Mouse (Mus musculus) forebrain, postnatal 0 days (tissue): ENCODE results near the gene Srrm4. TPM values are rescaled to one million over a fixed set of nuclear protein-coding genes. Genes with fewer than 3 reads are reported as not detected.
A peak's percentile ranks its signal among the peaks of the same experiment; 100 is the strongest.

Experiments
- ATAC-seq: fragments of 200-750 bp; cut with Nextera tagmentation; 2 replicates; pipeline ENCODE4 v1.8.0; 2017; ENCODE audit warnings: mild to moderate bottlenecking, moderate library complexity
- DNase-seq: peaks from one replicate; pipeline ENCODE4 v3.0.0-alpha.2; 2015
- H3K27ac ChIP-seq: fragments of 300-500 bp; sonication (generic); 2 replicates; pipeline ENCODE4 v1.5.1; 2014; ENCODE audit warnings: low read depth, mild to moderate bottlenecking, antibody characterized with exemption, low read length, moderate library complexity, mixed read lengths
- H3K27me3 ChIP-seq: fragments of 300-500 bp; sonication (generic); 2 replicates; pipeline ENCODE4 v1.6.1; 2014; ENCODE audit warnings: mild to moderate bottlenecking, low read length, mixed read lengths; ENCODE audit not compliant: insufficient read depth
- H3K36me3 ChIP-seq: fragments of 300-500 bp; sonication (generic); 2 replicates; pipeline ENCODE4 v1.6.1; 2014; ENCODE audit warnings: mild to moderate bottlenecking, moderate library complexity; ENCODE audit not compliant: insufficient read depth
- H3K4me1 ChIP-seq: fragments of 300-500 bp; sonication (generic); 2 replicates; pipeline ENCODE4 v1.6.1; 2014; ENCODE audit warnings: antibody characterized with exemption; ENCODE audit not compliant: insufficient read depth
- H3K4me2 ChIP-seq: fragments of 300-500 bp; sonication (generic); 2 replicates; pipeline ENCODE4 v1.6.1; 2014; ENCODE audit warnings: low read depth, mild to moderate bottlenecking, moderate library complexity
- H3K4me3 ChIP-seq: fragments of 300-500 bp; sonication (generic); 2 replicates; pipeline ENCODE4 v1.5.1; 2014; ENCODE audit warnings: low read depth, low read length, mixed read lengths
- H3K9ac ChIP-seq: fragments of 300-500 bp; sonication (generic); 2 replicates; pipeline ENCODE4 v1.6.1; 2014; ENCODE audit warnings: mild to moderate bottlenecking
- H3K9me3 ChIP-seq: fragments of 300-500 bp; sonication (generic); 2 replicates; pipeline ENCODE4 v1.6.1; 2016; ENCODE audit warnings: low read length
- CTCF ChIP-seq: sonication (generic); IDR thresholded peaks from 2 replicates; pipeline ENCODE4 v1.5.1; 2016; ENCODE audit warnings: antibody characterized with exemption, control low read depth, low read depth
- WGBS: fragments of 180-500 bp; shearing (Covaris S2); extraction: QIAGEN DNeasy Blood & Tissue Kit; methylation state at CpG from one replicate; pipeline ENCODE4 v1.1.7; 2014; 5-methylcytosine and 5-hydroxymethylcytosine counted together
- polyA plus RNA-seq: library from polyadenylated mRNA; unstranded; fragments of >200 nt; fragmentation: Nextera tagmentation; extraction: Ambion mirVana; gene quantifications from 2 replicates; pipeline ENCODE4 v1.2.1, GENCODE M21; 2015
- total RNA-seq: library from RNA; depleted of rRNA; stranded (reverse); fragments of >200 nt; gene quantifications from 2 replicates; pipeline ENCODE4 v1.2.3, GENCODE M21; 2014

The Srrm4 gene
- total and polyA plus RNA-seq, 2 experiments from 2014 or later: 12.7 to 16.4 TPM

DNA sequence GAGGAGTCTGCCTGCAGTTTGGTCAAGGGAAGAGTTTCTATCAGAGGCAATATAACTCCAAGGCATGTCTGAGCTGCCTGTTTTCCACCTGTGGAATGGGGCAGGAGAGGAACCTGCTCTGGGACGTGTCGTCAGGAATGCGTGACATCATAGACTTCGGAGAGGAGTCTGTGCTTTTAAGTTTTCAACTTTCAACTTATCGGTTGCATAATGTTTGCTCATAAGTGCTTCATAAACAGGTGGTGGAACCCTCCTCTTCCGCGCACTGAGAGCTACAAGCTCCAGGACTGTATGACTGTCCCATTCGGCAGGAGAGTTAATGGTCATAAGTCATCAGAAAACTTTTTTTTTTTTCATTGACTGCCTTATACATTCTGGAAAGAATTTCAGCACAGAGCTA lies 167.9 kb downstream of the Srrm4 start:
- no peak for TF ChIP-seq CTCF
- H3K9me3 ChIP-seq: no peaks in the 10 kb centered on the region
- no peak overlapping the region for H3K4me3 ChIP-seq
- no peak overlapping the region for H3K9ac ChIP-seq
- H3K27me3 ChIP-seq: no peaks in the 10 kb centered on the region
- no peak for DNase-seq
- no peaks in the 10 kb centered on the region for H3K4me1 ChIP-seq
- H3K27ac ChIP-seq: no peak overlapping the region
- WGBS: 88% methylated on average over 8 of the region's 8 CpGs
- no peak overlapping the region for H3K4me2 ChIP-seq
- no peak for ATAC-seq
- H3K36me3 ChIP-seq: no peaks in the 10 kb centered on the region

GRCm38 (mm10) chr5:116422699-116423201 lies 168.9 kb downstream of the Srrm4 start, which contains the start of gene Hspb8:
Gene Hspb8 (minus strand): TSS chr5:116422864.
- Histone ChIP-seq H3K27ac (0 out of 2 replicates have a peak within 1 kb of the TSS, but pooled peaks have one; percentile 21), H3K27me3 (no peaks in the 10 kb centered on the region), H3K4me3 (peak within 1 kb of the TSS; percentile 12), H3K36me3 (no peaks in the 10 kb centered on the region), H3K4me2 (peak within 1 kb of the TSS; percentile 41), H3K9me3 (no peaks in the 10 kb centered on the region), H3K9ac (0 out of 2 replicates have a peak within 1 kb of the TSS, but pooled peaks have one; percentile 6), H3K4me1 (no peaks in the 10 kb centered on the region)
- 2% methylated on average over 20 of the region's 20 CpGs for WGBS
- ATAC-seq (peak; percentile 51), DNase-seq (peak; percentile 59)
- no peak for TF ChIP-seq CTCF

DNA sequence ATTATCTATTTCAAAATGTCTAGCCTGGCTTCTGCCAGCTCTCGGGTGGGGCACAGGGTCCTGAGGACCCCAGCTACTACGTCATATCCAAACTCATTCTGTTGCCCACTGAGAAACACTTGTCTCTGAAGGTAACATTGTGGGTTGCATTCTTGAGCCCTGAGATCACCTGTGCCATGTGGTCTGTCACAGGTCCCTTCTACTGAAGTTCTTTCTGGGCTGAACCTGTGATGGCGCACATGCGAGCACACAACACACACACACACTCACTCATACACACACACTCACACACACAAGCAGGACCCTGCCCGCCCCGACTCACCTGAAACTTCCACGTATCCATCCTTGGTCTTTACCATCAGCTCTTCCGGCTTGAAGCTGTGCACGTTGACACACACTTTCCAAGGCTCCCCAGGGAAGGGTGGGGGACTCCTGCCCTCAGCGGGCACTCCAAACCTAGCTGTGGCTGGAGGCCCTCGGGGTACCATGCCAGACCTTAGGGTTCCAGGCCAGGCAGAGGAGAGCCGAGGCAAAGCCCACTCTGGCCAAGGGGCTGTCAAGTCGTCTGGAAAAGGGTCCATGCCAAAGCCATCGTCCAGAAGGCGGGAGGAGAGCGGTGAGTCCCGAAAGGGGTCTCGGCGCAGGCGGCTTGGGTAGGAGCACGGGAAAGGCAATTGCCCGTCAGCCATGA lies 169.7 kb downstream of the Srrm4 start:
- TF ChIP-seq CTCF: no peak
- Histone ChIP-seq H3K4me1 (no peaks in the 10 kb centered on the region), H3K4me3 (0 out of 2 replicates have a peak overlapping the region, but pooled peaks have one; percentile 12), H3K27me3 (no peaks in the 10 kb centered on the region), H3K9me3 (no peaks in the 10 kb centered on the region), H3K9ac (no peak overlapping the region), H3K4me2 (peak overlapping the region; percentile 41), H3K36me3 (no peaks in the 10 kb centered on the region), H3K27ac (0 out of 2 replicates have a peak overlapping the region, but pooled peaks have one; percentile 21)
- DNase-seq (no peak), ATAC-seq (no peak)
- 53% methylated on average over 22 of the region's 22 CpGs for WGBS

GRCm38 (mm10) chr5:116420759-116421225 lies 170.8 kb downstream of the Srrm4 start:
- no peak for TF ChIP-seq CTCF
- no peak overlapping the region for H3K4me3 ChIP-seq
- H3K36me3 ChIP-seq: no peaks in the 10 kb centered on the region
- H3K9me3 ChIP-seq: no peaks in the 10 kb centered on the region
- no peaks in the 10 kb centered on the region for H3K4me1 ChIP-seq
- WGBS: 8% methylated on average over 6 of the region's 6 CpGs
- H3K27ac ChIP-seq: peak overlapping the region; percentile 45; the same call in 1 of the 2 replicates
- DNase-seq (peak; percentile 55), ATAC-seq (peak; percentile 81)
- H3K4me2 ChIP-seq: no peak overlapping the region
- H3K27me3 ChIP-seq: no peaks in the 10 kb centered on the region
- H3K9ac ChIP-seq: no peak overlapping the region

DNA sequence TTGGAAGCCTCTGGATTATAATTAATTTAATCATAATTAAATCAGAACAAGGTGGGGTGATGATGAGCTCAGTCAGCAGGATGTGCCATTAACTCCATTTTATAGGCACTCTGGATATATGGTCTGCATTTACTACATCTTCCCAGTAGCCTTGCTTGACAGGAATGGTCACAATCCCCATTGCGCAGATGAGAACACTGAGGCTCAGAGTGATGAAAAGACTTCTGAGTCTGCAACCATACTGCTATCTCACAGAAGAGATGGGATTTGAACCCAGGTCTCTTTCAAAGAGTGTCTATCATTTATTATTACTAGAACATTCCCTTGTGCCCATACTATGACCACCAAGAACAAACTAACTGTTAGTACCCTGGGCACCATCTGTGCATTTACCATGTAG lies 171.4 kb downstream of the Srrm4 start:
- DNase-seq (no peak), ATAC-seq (no peak)
- TF ChIP-seq CTCF: no peak
- H3K4me3 ChIP-seq: no peak overlapping the region
- no peaks in the 10 kb centered on the region for H3K9me3 ChIP-seq
- H3K4me1 ChIP-seq: no peaks in the 10 kb centered on the region
- H3K27me3 ChIP-seq: no peaks in the 10 kb centered on the region
- no peak overlapping the region for H3K27ac ChIP-seq
- no peaks in the 10 kb centered on the region for H3K36me3 ChIP-seq
- H3K9ac ChIP-seq: no peak overlapping the region
- 98% methylated on average over 1 of the region's 1 CpGs for WGBS
- no peak overlapping the region for H3K4me2 ChIP-seq

DNA sequence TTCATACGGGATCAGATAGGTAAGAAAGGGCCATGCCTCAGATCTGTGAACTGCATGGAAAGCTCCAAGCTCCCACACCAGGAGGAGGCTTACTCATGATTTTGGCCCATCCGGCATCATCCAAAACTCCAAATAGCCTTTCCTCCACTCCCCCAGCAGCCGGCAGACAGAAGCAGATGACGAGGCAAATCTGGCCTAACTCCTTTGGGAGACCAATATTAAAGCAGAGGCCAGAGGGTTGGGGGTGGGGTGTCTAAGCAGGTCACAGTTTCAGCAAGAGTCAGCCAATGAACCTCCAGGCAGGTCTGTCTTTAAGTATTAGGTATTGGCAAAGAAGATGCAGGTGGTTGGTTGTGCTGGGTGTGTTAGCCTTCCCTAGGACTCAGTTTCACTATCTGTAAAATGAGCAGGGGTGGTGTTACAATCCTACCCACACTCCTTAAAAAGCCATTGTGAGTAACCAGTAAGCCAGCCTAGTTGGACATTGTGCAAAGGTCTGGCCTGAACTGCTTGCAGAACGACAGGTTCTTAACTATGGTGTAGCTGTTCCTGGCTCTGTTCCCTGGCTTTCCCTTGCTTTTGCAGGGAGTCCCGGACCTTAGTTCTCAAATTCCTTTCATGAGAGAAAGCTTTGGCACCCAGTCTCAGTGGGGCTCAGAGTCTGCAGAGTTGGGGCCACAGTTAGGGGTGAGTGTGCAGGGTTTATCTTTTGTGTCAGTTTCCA lies 172.1 kb downstream of the Srrm4 start:
- ATAC-seq: no peak
- 38% methylated on average over 6 of the region's 6 CpGs for WGBS
- no peak overlapping the region for H3K4me2 ChIP-seq

GRCm38 (mm10) chr5:116416208-116416607 lies 175.4 kb downstream of the Srrm4 start:
- Histone ChIP-seq H3K4me1 (no peaks in the 10 kb centered on the region), H3K9me3 (no peaks in the 10 kb centered on the region), H3K4me2 (no peak overlapping the region), H3K4me3 (no peak overlapping the region), H3K27me3 (no peaks in the 10 kb centered on the region), H3K27ac (no peak overlapping the region), H3K9ac (no peak overlapping the region), H3K36me3 (no peaks in the 10 kb centered on the region)
- DNase-seq (no peak), ATAC-seq (no peak)
- TF ChIP-seq CTCF: no peak
- WGBS: 11% methylated on average over 5 of the region's 5 CpGs

More for the DNA sequence above, 172.1 kb downstream of the Srrm4 start:
- H3K9ac ChIP-seq: no peak overlapping the region
- no peaks in the 10 kb centered on the region for H3K36me3 ChIP-seq
- H3K4me1 ChIP-seq: no peaks in the 10 kb centered on the region
- H3K27me3 ChIP-seq: no peaks in the 10 kb centered on the region
- no peak for DNase-seq
- no peak overlapping the region for H3K27ac ChIP-seq
- TF ChIP-seq CTCF: no peak
- no peaks in the 10 kb centered on the region for H3K9me3 ChIP-seq
- H3K4me3 ChIP-seq: no peak overlapping the region
